ENCODE assay signal across 9 mouse cellular contexts in genomic region chr2:73657151-73657550, GRCm38 (mm10).
DNase-seq lines count a peak whose midpoint lies in the region; ATAC-seq and TF ChIP-seq lines count a peak whose summit lies in the region.
"Had no signal": no experiment of that assay in that cellular context is flagged by ENCODE, and none has a peak within 500 bp of the region (broad histone marks: within the 10 kb centered on the region; RNA-seq: fewer than 3 reads in every experiment).

No protein-coding gene starts in this region.

- no peaks in the 10 kb centered on the region for H3K79me2 ChIP-seq in myocyte (ENCODE audit: control insufficient read depth, insufficient read depth)

- H3K9me3 ChIP-seq in heart, embryonic 15.5 days (replicated peaks): no peaks in the 10 kb centered on the region
- H3K9me3 ChIP-seq: megakaryocyte, embryonic 14.5 days had no signal

- intact Hi-C loops in left cerebral cortex, adult 2 months (cut with DNase I): loop anchor here (1.0 to 5.0 kb wide), 3 partner anchors 64 to 85 kb away; no protein-coding TSS in a partner anchor

- peak overlapping the region; percentile 33 for H3K27ac ChIP-seq in cerebellum, adult 2 months (ENCODE audit: insufficient read depth, low read length)
- peak overlapping the region; percentile 60 for H3K27ac ChIP-seq in heart, embryonic 15.5 days
- H3K27ac ChIP-seq in left cerebral cortex, adult 2 months: peak overlapping the region; percentile 93

- peak overlapping the region; percentile 23 for H3K4me3 ChIP-seq in cerebellum, adult 2 months (replicated peaks; ENCODE audit: insufficient read depth, low read depth, low read length)
- no peak overlapping the region for H3K4me3 ChIP-seq in heart, embryonic 15.5 days
- H3K4me3 ChIP-seq in left cerebral cortex, adult 2 months: peak overlapping the region; percentile 64
- H3K4me3 ChIP-seq in myocyte: no peak overlapping the region
- H3K4me3 ChIP-seq: megakaryocyte, embryonic 14.5 days had no signal

- no peak overlapping the region for H3K9ac ChIP-seq in heart, embryonic 15.5 days

- peak; percentile 34 to 38 for DNase-seq in cerebellum, adult 2 months
- no peak for DNase-seq in cerebellum, postnatal 10 days
- DNase-seq in NIH3T3 (ENCODE audit: low read depth): peak; percentile 37
- peak; percentile 61 to 68 for DNase-seq in left cerebral cortex, adult 2 months (ENCODE audit: extremely low spot score in 1 of 2, low spot score in 2 of 2)
- no peak for DNase-seq in urinary bladder, postnatal 25 days (ENCODE audit: low spot score)
- DNase-seq in thymus, adult 18-20 months: no peak

- no peak for TF ChIP-seq CTCF in cerebellum, adult 2 months (IDR thresholded peaks at IDR 0.05; ENCODE audit: borderline replicate concordance, insufficient read depth, low read depth, low read length)
- no peak for TF ChIP-seq CTCF in left cerebral cortex, adult 2 months (IDR thresholded peaks at IDR 0.05)

- no peak overlapping the region for H3ac ChIP-seq in myocyte (ENCODE audit: control insufficient read depth, insufficient read length)

- H3K4me1 ChIP-seq in cerebellum, adult 2 months (ENCODE audit: control insufficient read depth, insufficient read depth, low read length): 0 out of 2 replicates have a peak, but pooled peaks cover 2% of the 10 kb centered on the region
- peaks cover 37% of the 10 kb centered on the region for H3K4me1 ChIP-seq in heart, embryonic 15.5 days (replicated peaks)

- no peaks in the 10 kb centered on the region for H3K36me3 ChIP-seq in heart, embryonic 15.5 days
- no peaks in the 10 kb centered on the region for H3K36me3 ChIP-seq in myocyte (ENCODE audit: control insufficient read depth, insufficient read depth)

- peak overlapping the region; percentile 34 for H3K4me2 ChIP-seq in heart, embryonic 15.5 days
- no peak overlapping the region for H3K4me2 ChIP-seq in myocyte (ENCODE audit: low read depth)

- 72% methylated on average over 7 of the region's 7 CpGs for WGBS in cerebellum, adult 2 months
- 39% methylated on average over 7 of the region's 7 CpGs for WGBS in heart, embryonic 15.5 days

- no peak for TF ChIP-seq POLR2A in cerebellum, adult 2 months (IDR thresholded peaks at IDR 0.05; ENCODE audit: borderline replicate concordance, insufficient read depth, low read length)
- no peak for TF ChIP-seq POLR2A in myocyte (IDR thresholded peaks at IDR 0.05; ENCODE audit: insufficient read length, low read depth)

- H3K27me3 ChIP-seq in cerebellum, adult 2 months (ENCODE audit: control insufficient read depth, insufficient read depth, low read length): no peaks in the 10 kb centered on the region
- H3K27me3 ChIP-seq in heart, embryonic 15.5 days: no peaks in the 10 kb centered on the region
- H3K27me3 ChIP-seq in myocyte (ENCODE audit: control insufficient read depth, insufficient read depth, insufficient read length): no peaks in the 10 kb centered on the region

- no peak; the same call in 1 of the 2 replicates for ATAC-seq in heart, embryonic 15.5 days (replicated peaks; ENCODE audit: insufficient number of reproducible peaks, insufficient read depth, low FRiP score, low read depth)

TF ChIP-seq in myocyte, 11 proteins besides CTCF, POLR2A, EP300 and RAD21:
- no peak for TF ChIP-seq E2F4 (IDR thresholded peaks at IDR 0.05; ENCODE audit: insufficient read depth)
- TF ChIP-seq CEBPB (IDR thresholded peaks at IDR 0.05; ENCODE audit: insufficient read depth, poor library complexity, severe bottlenecking): 0 out of 2 replicates have a peak, but pooled peaks have one; percentile 23
- peak in 2 of 3 experiments; percentile 45 to 56 for TF ChIP-seq MYOD1 (IDR thresholded peaks at IDR 0.05; ENCODE audit: control insufficient read depth in 1 of 3, insufficient read length in 2 of 3, low read depth in 2 of 3)
- TF ChIP-seq SRF (IDR thresholded peaks at IDR 0.05; ENCODE audit: control insufficient read depth, insufficient read length, low read depth): no peak
- no peak for TF ChIP-seq TCF12 (IDR thresholded peaks at IDR 0.05; ENCODE audit: insufficient read depth, poor library complexity, severe bottlenecking)
- TF ChIP-seq TCF3 (IDR thresholded peaks at IDR 0.05; ENCODE audit: insufficient read length, low read depth): no peak
- no peak for TF ChIP-seq USF1 (IDR thresholded peaks at IDR 0.05; ENCODE audit: low read depth)
- TF ChIP-seq REST (IDR thresholded peaks at IDR 0.05; ENCODE audit: insufficient read depth, insufficient read length): no peak
- peak in 2 of 3 experiments; percentile 17 to 26 for TF ChIP-seq MYOG (IDR thresholded peaks at IDR 0.05; ENCODE audit: control insufficient read depth in 1 of 3, insufficient read depth in 1 of 3, insufficient read length in 2 of 3, low read depth in 2 of 3)
- TF ChIP-seq POLR2AphosphoS2 (IDR thresholded peaks at IDR 0.05; ENCODE audit: insufficient read length, low read depth): no peak
- no peak for TF ChIP-seq MAX (IDR thresholded peaks at IDR 0.05; ENCODE audit: low read depth)

Comparison
In these comparisons a context has a peak if more than half of its experiments do, and no peak if none do; other contexts are left out.
1. DNase-seq: peak in cerebellum, adult 2 months (2 of 2), NIH3T3 (single experiment) and left cerebral cortex, adult 2 months (2 of 2); none in cerebellum, postnatal 10 days (0 of 2), urinary bladder, postnatal 25 days (single experiment) and thymus, adult 18-20 months (0 of 2).
2. H3K27ac ChIP-seq: peak in every context shown above with its lines; median percentile 93 in left cerebral cortex, adult 2 months; 60 in heart, embryonic 15.5 days; 33 in cerebellum, adult 2 months.
3. H3K4me3 ChIP-seq: peak in cerebellum, adult 2 months (single experiment) and left cerebral cortex, adult 2 months (single experiment); none in heart, embryonic 15.5 days (single experiment) and myocyte (single experiment).